Mouse (Mus musculus): ENCODE measurements around the gene Arf3.
A peak's percentile ranks its signal among the peaks of the same experiment; 100 is the strongest.

The Arf3 gene

DNA sequence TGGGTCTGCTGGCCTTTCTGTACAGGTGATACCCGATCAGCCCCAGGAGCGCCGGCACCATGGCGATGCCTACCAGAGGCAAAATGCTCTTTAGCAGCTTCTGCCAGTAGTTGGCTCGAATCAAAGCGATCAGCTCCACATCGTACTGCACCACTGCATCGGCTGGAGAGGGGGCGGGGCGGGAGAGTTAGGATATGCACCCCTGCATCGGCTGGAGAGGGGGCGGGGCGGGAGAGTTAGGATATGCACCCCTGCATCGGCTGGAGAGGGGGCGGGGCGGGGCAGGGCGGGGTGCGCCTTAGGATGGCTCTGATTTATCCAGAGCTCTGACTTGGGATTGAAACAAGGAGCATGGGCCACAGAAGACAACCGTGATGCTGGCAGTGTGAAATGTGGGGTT is 38.6 kb downstream of the Arf3 start:
- no peak for DNase-seq (ENCODE audit: low read depth, low spot score)

DNA sequence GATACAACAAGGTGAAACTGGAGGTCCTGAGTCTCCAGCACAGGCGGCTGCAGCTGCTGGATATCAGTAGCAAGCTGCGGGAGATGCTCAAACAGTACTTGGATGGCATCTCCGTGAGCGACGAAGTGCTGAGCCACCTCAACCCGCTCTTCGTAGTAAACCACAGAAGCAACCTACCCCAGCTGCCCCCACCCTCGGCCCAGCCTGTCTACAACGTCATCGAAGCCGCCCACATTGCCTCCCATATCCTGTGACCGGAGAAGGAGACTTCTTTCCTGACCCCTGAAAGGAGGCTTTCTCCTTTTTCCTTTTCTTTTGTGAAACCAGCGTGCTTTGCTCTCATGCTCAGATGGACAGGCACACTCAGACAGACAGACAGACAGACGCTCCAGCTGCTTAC is 40.2 kb downstream of the Arf3 start:
- no peak for DNase-seq (ENCODE audit: low read depth, low spot score)

DNA sequence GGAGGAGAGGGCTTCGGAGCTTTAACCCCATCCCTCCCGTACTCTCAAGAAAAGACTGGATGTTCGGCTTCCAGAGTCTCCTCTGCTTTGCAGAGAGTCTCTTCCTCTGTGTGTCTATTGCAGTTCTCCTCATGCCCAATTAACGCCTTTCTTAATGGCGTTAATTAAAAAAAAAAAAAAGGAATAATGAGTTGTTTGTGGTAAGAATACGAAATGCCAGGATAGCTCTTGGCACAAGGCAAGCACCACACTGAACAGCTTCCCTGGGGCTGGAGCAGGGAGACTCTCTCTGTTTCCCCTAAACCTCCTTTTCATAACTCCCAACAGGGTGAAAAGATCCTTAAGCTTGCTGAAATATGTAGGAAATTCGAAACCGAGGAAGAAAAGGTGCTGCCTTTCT is 40.8 kb downstream of the Arf3 start:
- DNase-seq (ENCODE audit: low read depth, low spot score) = no peak

DNA sequence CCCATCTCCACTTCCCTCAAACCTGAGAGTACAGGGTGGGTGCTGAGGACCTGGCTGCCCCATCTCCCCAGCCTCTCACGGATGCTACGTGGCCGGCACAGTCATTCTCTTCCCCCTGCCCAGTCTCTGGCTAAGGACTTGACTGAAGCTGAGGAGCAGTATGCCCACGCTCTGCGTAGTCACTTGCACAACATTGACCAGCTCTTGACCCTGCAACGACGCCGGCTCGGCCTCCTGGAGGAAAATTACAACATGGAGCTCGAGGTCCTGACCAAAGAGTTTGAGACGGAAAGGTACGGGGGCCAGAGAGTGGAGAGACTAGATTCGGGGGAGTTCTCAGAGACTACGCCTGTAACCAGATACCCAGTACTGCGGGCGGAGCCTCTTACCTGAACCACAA is 45.7 kb downstream of the Arf3 start:
- DNase-seq (ENCODE audit: low read depth, low spot score) = no peak

DNA sequence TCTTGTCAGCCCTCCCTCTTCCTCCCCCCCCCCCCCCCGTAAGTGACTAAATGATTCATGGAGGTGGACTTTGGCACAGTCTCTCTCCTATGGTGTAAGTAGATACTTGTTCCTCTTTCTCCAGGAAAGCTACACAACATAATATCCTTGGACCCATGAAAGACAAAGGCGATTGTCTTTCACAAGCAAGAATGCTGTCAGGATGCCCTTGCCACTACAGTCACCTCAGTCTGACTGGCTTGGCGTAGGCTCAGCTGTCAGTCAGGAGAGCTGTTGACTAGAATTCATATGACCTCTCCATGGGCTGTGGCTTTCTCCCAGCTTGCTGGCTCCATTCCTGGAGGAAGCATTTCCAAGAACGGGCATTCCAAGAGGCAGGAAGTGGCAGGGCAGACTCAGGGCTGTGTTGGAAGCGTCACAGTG is 48.8 kb downstream of the Arf3 start:
- no peak for DNase-seq (ENCODE audit: low read depth, low spot score)

DNA sequence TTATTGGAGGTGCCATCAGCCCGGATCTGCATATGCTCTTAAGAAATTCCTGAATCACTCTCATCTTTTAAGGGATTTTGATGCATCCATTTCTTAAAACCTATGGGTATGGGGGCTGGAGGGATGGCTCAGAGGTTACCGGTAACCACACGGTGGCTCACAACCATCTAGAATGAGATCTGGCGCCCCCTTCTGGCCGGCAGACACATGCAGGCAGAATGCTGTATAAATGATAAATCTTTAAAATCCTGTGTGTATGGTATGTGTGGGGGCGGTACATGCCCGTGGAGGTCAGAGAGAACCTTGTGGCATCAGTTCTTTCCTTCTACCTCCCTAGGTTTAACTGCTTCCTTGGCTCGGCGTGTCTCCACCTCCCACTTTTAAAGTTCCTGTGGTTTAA is 52.6 kb downstream of the Arf3 start:
- peak; percentile 63 for DNase-seq (ENCODE audit: low read depth, low spot score)

DNA sequence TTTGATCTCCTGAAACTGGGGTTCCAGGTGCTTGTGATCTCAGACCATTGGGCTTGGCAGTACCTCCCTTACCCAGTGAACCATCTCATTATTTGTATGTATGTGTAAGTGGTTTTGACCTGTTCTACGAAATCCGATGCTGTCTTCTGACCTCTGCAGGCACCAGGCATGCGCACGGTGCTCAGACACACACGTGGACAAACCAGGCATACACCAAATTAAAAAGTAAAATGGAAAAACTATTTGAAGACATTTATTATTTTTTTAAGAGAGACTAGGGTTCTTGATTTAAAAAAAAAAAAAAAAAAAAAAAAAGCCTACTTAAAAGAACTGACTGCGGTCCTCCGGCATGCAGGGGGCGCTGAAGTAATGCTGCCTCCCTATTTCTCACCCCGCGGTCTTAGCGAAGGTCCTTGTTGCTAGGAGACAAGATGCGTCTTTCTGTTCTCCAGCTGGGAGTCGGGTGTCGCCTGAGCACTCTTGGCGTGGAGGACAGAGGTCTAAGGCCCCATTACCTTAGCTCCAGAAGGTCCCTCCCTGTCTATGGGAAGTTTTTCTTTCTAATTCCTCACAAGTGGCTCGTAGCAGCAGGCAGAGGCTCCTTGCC is 55.1 kb downstream of the Arf3 start, which contains the start of gene Ccdc65:
TSS of gene Ccdc65 (plus strand) at position 442 of the 607 bp plus-strand sequence.
- peak; percentile 90 for DNase-seq (ENCODE audit: low read depth, low spot score)

DNA sequence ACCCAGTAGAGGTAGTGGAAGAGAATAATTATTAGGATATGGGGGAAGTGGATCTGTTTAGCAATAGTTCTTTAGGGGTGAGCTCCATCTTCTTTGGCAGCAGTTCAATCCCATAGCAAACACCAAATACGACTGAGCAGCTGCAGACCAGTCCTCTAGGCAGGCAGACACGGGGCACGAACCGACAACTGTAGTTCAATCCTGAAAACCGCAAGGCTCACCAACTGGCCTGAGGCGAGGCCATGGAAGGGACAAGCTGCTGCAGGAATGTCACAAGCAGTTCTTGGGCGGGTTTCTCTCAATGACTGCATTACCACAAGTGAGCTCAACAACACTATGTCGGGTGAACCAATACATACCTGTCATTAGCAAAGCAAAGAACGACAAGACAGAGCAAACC is 58.7 kb downstream of the Arf3 start:
- DNase-seq (ENCODE audit: low read depth, low spot score) = no peak

DNA sequence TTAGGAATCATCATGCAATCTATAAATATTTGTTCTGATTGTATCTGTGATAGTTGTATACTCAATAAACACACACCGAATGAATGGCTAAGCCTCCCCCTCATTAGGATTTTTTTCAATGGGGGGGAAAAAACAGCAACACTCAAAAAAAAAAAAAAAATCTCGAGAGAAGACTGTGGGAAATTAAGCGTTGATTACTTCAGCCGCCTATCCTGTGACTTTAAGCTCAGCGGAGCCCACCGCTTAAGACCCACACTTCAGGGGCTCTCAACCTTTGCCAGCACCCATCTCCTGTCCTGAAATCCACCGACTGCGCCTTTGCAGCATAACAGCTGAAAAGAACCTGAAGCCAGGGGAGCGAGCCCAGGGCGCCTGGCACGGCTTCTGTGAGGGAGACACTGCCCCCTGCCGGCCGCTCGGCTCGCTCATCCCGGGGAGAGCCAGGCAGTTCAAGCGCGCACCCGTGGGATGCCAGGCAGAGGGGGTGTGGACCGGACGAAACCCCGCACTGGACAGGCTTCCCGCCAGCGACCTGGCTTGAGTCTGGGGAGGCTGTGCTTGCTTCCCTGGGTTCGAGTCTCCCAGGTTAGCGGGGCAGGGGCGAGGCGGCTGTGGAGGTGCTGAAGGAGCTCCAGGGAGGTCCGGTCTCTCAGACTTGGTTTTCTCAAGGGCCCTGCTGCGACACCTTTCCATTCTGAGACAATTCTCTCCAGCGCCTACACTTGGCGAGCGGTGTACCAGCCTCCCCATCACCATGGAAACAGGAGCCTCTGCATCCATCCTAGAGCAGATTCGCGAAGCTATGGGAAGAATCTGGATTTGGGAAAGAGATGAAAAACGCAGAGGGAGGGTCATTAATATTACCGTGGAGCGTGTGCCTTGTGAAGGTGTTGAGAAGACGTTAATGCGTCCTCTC is 63.6 kb downstream of the Arf3 start:
- DNase-seq (ENCODE audit: low read depth, low spot score) = peak; percentile 76

DNA sequence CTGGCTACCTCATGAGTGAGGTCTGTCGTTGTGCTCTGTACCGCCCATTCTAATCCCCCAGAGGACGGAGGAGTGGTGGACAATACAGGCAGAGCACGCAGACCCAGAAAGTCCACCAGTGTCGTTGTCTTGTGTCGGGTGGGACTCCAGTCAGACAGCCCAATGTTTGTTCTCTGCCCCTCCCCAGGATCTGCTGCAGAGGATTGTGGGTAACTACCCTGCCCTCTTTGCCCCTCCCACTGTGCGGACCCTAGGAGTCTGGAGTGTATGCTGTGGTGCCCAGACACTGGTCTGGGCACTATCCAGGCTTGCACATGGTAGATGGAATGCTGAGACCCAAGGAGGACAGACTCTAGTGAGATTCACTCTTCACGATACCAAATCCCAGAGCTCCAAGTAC is 66.8 kb downstream of the Arf3 start:
- DNase-seq (ENCODE audit: low read depth, low spot score) = no peak

DNA sequence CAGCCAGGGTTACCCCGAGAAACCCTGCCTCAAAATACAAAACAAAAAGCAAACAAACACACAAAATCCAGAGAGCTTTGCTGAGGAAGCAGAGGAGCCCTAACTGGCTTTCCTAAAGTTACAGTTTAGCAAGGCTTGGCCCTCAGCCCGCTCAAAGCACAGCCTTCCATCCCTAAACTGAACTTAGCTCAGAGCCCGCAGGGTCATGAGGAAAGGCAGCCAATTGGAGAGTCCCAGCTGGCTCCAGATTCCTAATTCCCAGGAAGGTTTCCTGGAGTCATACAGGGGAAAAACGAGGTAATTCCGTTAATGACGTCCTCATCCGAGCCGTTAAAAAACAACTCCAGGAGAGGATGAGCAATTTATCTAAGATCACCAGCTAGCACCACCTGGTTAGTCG is 67.3 kb downstream of the Arf3 start:
- no peak for DNase-seq (ENCODE audit: low read depth, low spot score)

DNA sequence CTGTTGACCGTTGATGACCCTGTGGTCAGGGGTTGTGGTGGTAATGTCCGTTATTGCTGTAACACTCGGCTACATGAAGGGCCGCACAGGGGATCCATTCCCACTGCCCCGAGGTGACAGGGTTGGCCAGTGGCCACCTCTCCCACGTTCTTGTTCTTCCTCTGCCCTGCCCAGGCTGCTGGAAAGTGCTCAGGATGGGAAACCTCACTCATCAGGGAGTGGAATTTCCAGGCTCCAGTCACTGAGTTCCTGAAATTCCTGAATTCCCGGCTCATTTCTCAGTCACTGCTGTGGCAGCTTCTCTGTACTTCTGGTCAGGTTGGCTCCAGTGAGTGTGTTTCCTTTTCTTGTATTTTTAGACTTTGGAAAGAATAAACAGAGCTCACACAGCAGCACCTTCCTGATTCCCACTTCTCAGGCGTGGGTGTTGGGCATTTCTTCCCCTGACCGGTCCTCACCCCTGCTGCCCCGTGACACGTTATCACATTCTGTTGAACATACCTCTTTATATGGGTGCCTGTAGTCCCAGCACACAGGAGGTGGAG is 70.8 kb downstream of the Arf3 start:
- no peak for DNase-seq (ENCODE audit: low read depth, low spot score)

DNA sequence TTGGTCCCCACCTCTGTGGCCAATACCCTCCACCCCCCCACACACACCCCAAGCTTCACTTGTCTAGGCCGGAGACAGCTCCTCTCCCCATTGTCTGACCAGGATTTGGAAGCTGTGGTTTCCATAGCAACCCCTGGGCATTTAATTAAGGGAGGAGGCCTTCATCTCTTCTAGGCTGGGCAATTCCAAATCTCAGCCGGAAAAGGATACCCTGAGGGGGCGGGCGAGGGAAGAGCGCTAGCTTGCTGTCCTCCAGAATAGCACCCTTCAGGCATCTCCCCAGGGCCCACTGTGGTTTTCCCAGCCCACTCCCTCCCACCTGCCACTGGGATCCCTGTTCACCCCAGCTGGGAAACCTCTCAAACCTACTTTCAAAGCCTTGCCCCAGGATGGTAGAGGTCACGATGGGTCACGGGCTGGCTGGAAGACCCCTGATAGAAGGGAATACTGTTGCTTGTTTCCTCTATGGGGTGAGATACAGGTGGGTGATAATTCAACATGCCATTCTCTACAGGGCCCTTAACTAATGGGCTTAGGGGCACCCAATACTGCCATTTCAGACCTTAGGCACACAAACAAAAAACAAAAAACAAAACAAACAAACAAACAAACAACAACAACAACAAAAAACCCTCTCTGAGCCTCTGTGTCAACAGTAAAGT is 71.4 kb downstream of the Arf3 start:
- no peak for DNase-seq (ENCODE audit: low read depth, low spot score)

DNA sequence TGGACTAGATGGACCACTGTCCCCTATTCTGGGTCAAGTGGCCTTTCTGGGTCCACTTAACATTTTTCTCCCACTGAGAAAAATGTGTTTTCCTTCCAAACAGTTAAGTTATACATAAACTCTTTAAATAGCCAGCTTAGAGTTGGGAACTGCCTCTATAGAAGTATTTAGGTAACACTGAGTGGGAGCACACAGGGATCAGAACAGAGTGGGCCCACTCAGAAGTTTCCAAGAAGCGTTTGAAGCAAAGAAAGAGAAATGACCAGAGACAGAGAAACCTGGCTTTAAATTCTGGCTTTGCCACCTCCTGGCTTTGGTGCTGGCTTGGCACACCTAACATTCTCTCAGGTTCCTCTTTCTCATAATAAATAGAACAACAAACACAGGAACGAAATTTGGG is 73.3 kb downstream of the Arf3 start:
- no peak for DNase-seq (ENCODE audit: low read depth, low spot score)

Measured in forelimb bud, embryonic 11.5 days (tissue).